Mouse (Mus musculus): ENCODE measurements around the gene Sec14l4.
"Not testable (repeated sequence)": the region's sequence is repeated elsewhere in the genome, so short reads cannot be mapped to it uniquely, and the experiment has no call there.

Gene Sec14l4

GRCm38 (mm10) chr11:4031126-4031941 lies at the start of gene Sec14l4:
TSS of gene Sec14l4 (plus strand) at chr11:4031462.
- DNase-seq (ENCODE audit: low spot score in 2 of 2): no peak

GRCm38 (mm10) chr11:3981536-3981935 lies 49.7 kb upstream of the Sec14l4 start:
- no peak for DNase-seq (ENCODE audit: low spot score in 2 of 2)

- no peak for DNase-seq (ENCODE audit: low spot score in 2 of 2)
Measured at GRCm38 (mm10) chr11:3982275-3983209, 48.7 kb upstream of the Sec14l4 start.

- no peak for DNase-seq (ENCODE audit: low spot score in 2 of 2)
Measured at GRCm38 (mm10) chr11:3983291-3983862, 47.9 kb upstream of the Sec14l4 start, which contains the start of gene Gal3st1. TSS of gene Gal3st1 (plus strand) at chr11:3983636.

GRCm38 (mm10) chr11:3983863-3984745 lies 47.2 kb upstream of the Sec14l4 start:
- no peak for DNase-seq (ENCODE audit: low spot score in 2 of 2)

GRCm38 (mm10) chr11:3989748-3990147 lies 41.5 kb upstream of the Sec14l4 start:
- no peak for DNase-seq (ENCODE audit: low spot score in 2 of 2)

GRCm38 (mm10) chr11:3993132-3993531 lies 38.1 kb upstream of the Sec14l4 start:
- no peak for DNase-seq (ENCODE audit: low spot score in 2 of 2)

- DNase-seq (ENCODE audit: low spot score in 2 of 2): no peak
Measured at GRCm38 (mm10) chr11:3993914-3994313, 37.3 kb upstream of the Sec14l4 start.

- DNase-seq (ENCODE audit: low spot score in 2 of 2): no peak
Measured at GRCm38 (mm10) chr11:3995511-3995910, 35.8 kb upstream of the Sec14l4 start.

- DNase-seq (ENCODE audit: low spot score in 2 of 2): no peak
Measured at GRCm38 (mm10) chr11:3996840-3997239, 34.4 kb upstream of the Sec14l4 start.

GRCm38 (mm10) chr11:3997978-3998720 lies 33.1 kb upstream of the Sec14l4 start:
- no peak for DNase-seq (ENCODE audit: low spot score in 2 of 2)

GRCm38 (mm10) chr11:3999547-3999946 lies 31.7 kb upstream of the Sec14l4 start:
- DNase-seq (ENCODE audit: low spot score in 2 of 2): no peak

- peak in 1 of 2 experiments; percentile 25 for DNase-seq (ENCODE audit: low spot score in 2 of 2)
Measured at GRCm38 (mm10) chr11:4001603-4002002, 29.7 kb upstream of the Sec14l4 start.

- no peak for DNase-seq (ENCODE audit: low spot score in 2 of 2)
Measured at GRCm38 (mm10) chr11:4005220-4005805, 25.9 kb upstream of the Sec14l4 start.

GRCm38 (mm10) chr11:4006462-4006861 lies 24.8 kb upstream of the Sec14l4 start:
- no peak for DNase-seq (ENCODE audit: low spot score in 2 of 2)

- DNase-seq (ENCODE audit: low spot score in 2 of 2): no peak
Measured at GRCm38 (mm10) chr11:4012616-4013015, 18.6 kb upstream of the Sec14l4 start.

GRCm38 (mm10) chr11:4015796-4016195 lies 15.5 kb upstream of the Sec14l4 start:
- DNase-seq (ENCODE audit: low spot score in 2 of 2): not testable (repeated sequence)

GRCm38 (mm10) chr11:4022111-4022510 lies 9.2 kb upstream of the Sec14l4 start:
- not testable (repeated sequence) for DNase-seq (ENCODE audit: low spot score in 2 of 2)

- no peak for DNase-seq (ENCODE audit: low spot score in 2 of 2)
Measured at GRCm38 (mm10) chr11:4023321-4023720, 7.9 kb upstream of the Sec14l4 start.

- no peak for DNase-seq (ENCODE audit: low spot score in 2 of 2)
Measured at GRCm38 (mm10) chr11:4027066-4027465, 4.2 kb upstream of the Sec14l4 start.
